Mouse (Mus musculus): ENCODE measurements around the gene Gfer. TPM values are rescaled to one million over a fixed set of nuclear protein-coding genes. Genes with fewer than 3 reads are reported as not detected.
A peak's percentile ranks its signal among the peaks of the same experiment; 100 is the strongest.

Gfer gene
- polyA plus RNA-seq, 1 experiment: 47.7 TPM

- Histone ChIP-seq H3K79me2 (ENCODE audit: control insufficient read depth, insufficient read depth) (peaks cover 9% of the 10 kb centered on the region), H3ac (ENCODE audit: control insufficient read depth, insufficient read length) (no peak overlapping the region), H3K36me3 (ENCODE audit: control insufficient read depth, insufficient read depth) (no peaks in the 10 kb centered on the region), H3K4me3 (no peak overlapping the region), H3K27me3 (ENCODE audit: control insufficient read depth, insufficient read depth, insufficient read length) (no peaks in the 10 kb centered on the region), H3K4me2 (ENCODE audit: low read depth) (no peak overlapping the region)
- TF ChIP-seq CEBPB (IDR thresholded peaks at IDR 0.05; ENCODE audit: insufficient read depth, poor library complexity, severe bottlenecking): no peak
- TF ChIP-seq USF1 (IDR thresholded peaks at IDR 0.05; ENCODE audit: low read depth): no peak
- TF ChIP-seq MYOG (IDR thresholded peaks at IDR 0.05; ENCODE audit: control insufficient read depth in 1 of 3, insufficient read depth in 1 of 3, insufficient read length in 2 of 3, low read depth in 2 of 3): no peak
- no peak for TF ChIP-seq TCF12 (IDR thresholded peaks at IDR 0.05; ENCODE audit: insufficient read depth, poor library complexity, severe bottlenecking)
- no peak for TF ChIP-seq POLR2AphosphoS2 (IDR thresholded peaks at IDR 0.05; ENCODE audit: insufficient read length, low read depth)
- no peak for TF ChIP-seq POLR2A (IDR thresholded peaks at IDR 0.05; ENCODE audit: insufficient read length, low read depth)
- TF ChIP-seq MAX (IDR thresholded peaks at IDR 0.05; ENCODE audit: low read depth): no peak
- TF ChIP-seq SRF (IDR thresholded peaks at IDR 0.05; ENCODE audit: control insufficient read depth, insufficient read length, low read depth): no peak
- TF ChIP-seq TCF3 (IDR thresholded peaks at IDR 0.05; ENCODE audit: insufficient read length, low read depth): no peak
- no peak for TF ChIP-seq E2F4 (IDR thresholded peaks at IDR 0.05; ENCODE audit: insufficient read depth)
- TF ChIP-seq MYOD1 (IDR thresholded peaks at IDR 0.05; ENCODE audit: control insufficient read depth in 1 of 3, insufficient read length in 2 of 3, low read depth in 2 of 3): no peak
- no peak for TF ChIP-seq REST (IDR thresholded peaks at IDR 0.05; ENCODE audit: insufficient read depth, insufficient read length)
Observed at GRCm38 (mm10) chr17:24728184-24728583, 32.2 kb upstream of the Gfer start.

- Histone ChIP-seq H3K79me2 (ENCODE audit: control insufficient read depth, insufficient read depth) (peaks cover 12% of the 10 kb centered on the region), H3K36me3 (ENCODE audit: control insufficient read depth, insufficient read depth) (peaks cover under 1% of the 10 kb centered on the region), H3K4me3 (no peak within 1 kb of the TSS), H3K27me3 (ENCODE audit: control insufficient read depth, insufficient read depth, insufficient read length) (no peaks in the 10 kb centered on the region), H3ac (ENCODE audit: control insufficient read depth, insufficient read length) (no peak within 1 kb of the TSS), H3K4me2 (ENCODE audit: low read depth) (no peak within 1 kb of the TSS)
- no peak for TF ChIP-seq POLR2A (IDR thresholded peaks at IDR 0.05; ENCODE audit: insufficient read length, low read depth)
Observed at GRCm38 (mm10) chr17:24727618-24728017, 31.7 kb upstream of the Gfer start, which contains the start of gene Rpl3l. Gene Rpl3l, plus strand, starts transcription at chr17:24727820.

GRCm38 (mm10) chr17:24725637-24726390, 29.9 kb upstream of the Gfer start:
- no peak for TF ChIP-seq POLR2AphosphoS2 (IDR thresholded peaks at IDR 0.05; ENCODE audit: insufficient read length, low read depth)
- no peak for TF ChIP-seq MYOD1 (IDR thresholded peaks at IDR 0.05; ENCODE audit: control insufficient read depth in 1 of 3, insufficient read length in 2 of 3, low read depth in 2 of 3)
- no peak for TF ChIP-seq POLR2A (IDR thresholded peaks at IDR 0.05; ENCODE audit: insufficient read length, low read depth)
- TF ChIP-seq E2F4 (IDR thresholded peaks at IDR 0.05; ENCODE audit: insufficient read depth): no peak
- no peak for TF ChIP-seq MYOG (IDR thresholded peaks at IDR 0.05; ENCODE audit: control insufficient read depth in 1 of 3, insufficient read depth in 1 of 3, insufficient read length in 2 of 3, low read depth in 2 of 3)
- no peak for TF ChIP-seq MAX (IDR thresholded peaks at IDR 0.05; ENCODE audit: low read depth)
- no peak for TF ChIP-seq SRF (IDR thresholded peaks at IDR 0.05; ENCODE audit: control insufficient read depth, insufficient read length, low read depth)
- TF ChIP-seq CEBPB (IDR thresholded peaks at IDR 0.05; ENCODE audit: insufficient read depth, poor library complexity, severe bottlenecking): no peak
- no peak for TF ChIP-seq USF1 (IDR thresholded peaks at IDR 0.05; ENCODE audit: low read depth)
- no peak for TF ChIP-seq REST (IDR thresholded peaks at IDR 0.05; ENCODE audit: insufficient read depth, insufficient read length)
- TF ChIP-seq TCF12 (IDR thresholded peaks at IDR 0.05; ENCODE audit: insufficient read depth, poor library complexity, severe bottlenecking): no peak

GRCm38 (mm10) chr17:24724184-24724583, 28.2 kb upstream of the Gfer start, which contains the start of gene Ndufb10:
Gene Ndufb10, minus strand, starts transcription at chr17:24724478.
- peaks cover 11% of the 10 kb centered on the region for H3K36me3 ChIP-seq (ENCODE audit: control insufficient read depth, insufficient read depth)
- peaks cover 32% of the 10 kb centered on the region for H3K79me2 ChIP-seq (ENCODE audit: control insufficient read depth, insufficient read depth)
- no peaks in the 10 kb centered on the region for H3K27me3 ChIP-seq (ENCODE audit: control insufficient read depth, insufficient read depth, insufficient read length)
- H3K4me3 ChIP-seq: peak within 1 kb of the TSS; percentile 77
- peak within 1 kb of the TSS; percentile 21 for H3ac ChIP-seq (ENCODE audit: control insufficient read depth, insufficient read length)
- TF ChIP-seq MYOD1 (IDR thresholded peaks at IDR 0.05; ENCODE audit: control insufficient read depth in 1 of 3, insufficient read length in 2 of 3, low read depth in 2 of 3) (peak in 2 of 3 experiments; percentile 40 to 64), TCF12 (IDR thresholded peaks at IDR 0.05; ENCODE audit: insufficient read depth, poor library complexity, severe bottlenecking) (no peak), POLR2AphosphoS2 (IDR thresholded peaks at IDR 0.05; ENCODE audit: insufficient read length, low read depth) (peak; percentile 95), USF1 (IDR thresholded peaks at IDR 0.05; ENCODE audit: low read depth) (no peak), POLR2A (IDR thresholded peaks at IDR 0.05; ENCODE audit: insufficient read length, low read depth) (peak; percentile 94), SRF (IDR thresholded peaks at IDR 0.05; ENCODE audit: control insufficient read depth, insufficient read length, low read depth) (peak; percentile 46), MAX (IDR thresholded peaks at IDR 0.05; ENCODE audit: low read depth) (no peak), MYOG (IDR thresholded peaks at IDR 0.05; ENCODE audit: control insufficient read depth in 1 of 3, insufficient read depth in 1 of 3, insufficient read length in 2 of 3, low read depth in 2 of 3) (peak in 2 of 3 experiments; percentile 28 to 49), CEBPB (IDR thresholded peaks at IDR 0.05; ENCODE audit: insufficient read depth, poor library complexity, severe bottlenecking) (no peak), TCF3 (IDR thresholded peaks at IDR 0.05; ENCODE audit: insufficient read length, low read depth) (no peak)
- peak within 1 kb of the TSS; percentile 95 for H3K4me2 ChIP-seq (ENCODE audit: low read depth)

More at GRCm38 (mm10) chr17:24725637-24726390, 29.9 kb upstream of the Gfer start:
- Histone ChIP-seq H3ac (ENCODE audit: control insufficient read depth, insufficient read length) (no peak overlapping the region), H3K36me3 (ENCODE audit: control insufficient read depth, insufficient read depth) (peaks cover 11% of the 10 kb centered on the region), H3K27me3 (ENCODE audit: control insufficient read depth, insufficient read depth, insufficient read length) (no peaks in the 10 kb centered on the region), H3K79me2 (ENCODE audit: control insufficient read depth, insufficient read depth) (peaks cover 28% of the 10 kb centered on the region), H3K4me3 (no peak overlapping the region), H3K4me2 (ENCODE audit: low read depth) (no peak overlapping the region)

- Histone ChIP-seq H3K27me3 (ENCODE audit: control insufficient read depth, insufficient read depth, insufficient read length) (no peaks in the 10 kb centered on the region), H3K36me3 (ENCODE audit: control insufficient read depth, insufficient read depth) (peaks cover 11% of the 10 kb centered on the region), H3K79me2 (ENCODE audit: control insufficient read depth, insufficient read depth) (peaks cover 35% of the 10 kb centered on the region), H3ac (ENCODE audit: control insufficient read depth, insufficient read length) (peak overlapping the region; percentile 21), H3K4me3 (peak overlapping the region; percentile 77), H3K4me2 (ENCODE audit: low read depth) (peak overlapping the region; percentile 95)
- no peak for TF ChIP-seq POLR2AphosphoS2 (IDR thresholded peaks at IDR 0.05; ENCODE audit: insufficient read length, low read depth)
- no peak for TF ChIP-seq CEBPB (IDR thresholded peaks at IDR 0.05; ENCODE audit: insufficient read depth, poor library complexity, severe bottlenecking)
- TF ChIP-seq POLR2A (IDR thresholded peaks at IDR 0.05; ENCODE audit: insufficient read length, low read depth): no peak
- no peak for TF ChIP-seq USF1 (IDR thresholded peaks at IDR 0.05; ENCODE audit: low read depth)
- TF ChIP-seq REST (IDR thresholded peaks at IDR 0.05; ENCODE audit: insufficient read depth, insufficient read length): no peak
- TF ChIP-seq TCF3 (IDR thresholded peaks at IDR 0.05; ENCODE audit: insufficient read length, low read depth): no peak
- TF ChIP-seq MYOD1 (IDR thresholded peaks at IDR 0.05; ENCODE audit: control insufficient read depth in 1 of 3, insufficient read length in 2 of 3, low read depth in 2 of 3): no peak
- no peak for TF ChIP-seq MYOG (IDR thresholded peaks at IDR 0.05; ENCODE audit: control insufficient read depth in 1 of 3, insufficient read depth in 1 of 3, insufficient read length in 2 of 3, low read depth in 2 of 3)
- TF ChIP-seq E2F4 (IDR thresholded peaks at IDR 0.05; ENCODE audit: insufficient read depth): no peak
- TF ChIP-seq MAX (IDR thresholded peaks at IDR 0.05; ENCODE audit: low read depth): no peak
- TF ChIP-seq SRF (IDR thresholded peaks at IDR 0.05; ENCODE audit: control insufficient read depth, insufficient read length, low read depth): no peak
- no peak for TF ChIP-seq TCF12 (IDR thresholded peaks at IDR 0.05; ENCODE audit: insufficient read depth, poor library complexity, severe bottlenecking)
Observed at GRCm38 (mm10) chr17:24723881-24724180, 27.9 kb upstream of the Gfer start.

All from myocyte (in vitro differentiated cells).